Mouse (Mus musculus) embryonic facial prominence, embryonic 10.5 days (tissue): ENCODE results near the gene Gm45808. TPM values are rescaled to one million over a fixed set of nuclear protein-coding genes. Genes with fewer than 3 reads are reported as not detected.
A peak's percentile ranks its signal among the peaks of the same experiment; 100 is the strongest.
"Not testable (repeated sequence)": the region's sequence is repeated elsewhere in the genome, so short reads cannot be mapped to it uniquely, and the experiment has no call there.

Experiments
- DNase-seq: peaks from one replicate; pipeline ENCODE4 v3.0.0-alpha.2; 2017; ENCODE audit warnings: low spot score
- H3K27ac ChIP-seq: fragments of 300-500 bp; sonication (generic); replicated peaks from 2 replicates; pipeline ENCODE4 v1.5.1; 2016; ENCODE audit warnings: mild to moderate bottlenecking
- H3K27me3 ChIP-seq: fragments of 300-500 bp; sonication (generic); replicated peaks from 2 replicates; pipeline ENCODE4 v1.6.1; 2016; ENCODE audit warnings: low read depth, mild to moderate bottlenecking; ENCODE audit not compliant: poor library complexity, severe bottlenecking
- H3K36me3 ChIP-seq: fragments of 300-500 bp; sonication (generic); replicated peaks from 2 replicates; pipeline ENCODE4 v1.6.1; 2016; ENCODE audit warnings: mild to moderate bottlenecking, moderate library complexity
- H3K4me1 ChIP-seq: fragments of 300-500 bp; sonication (generic); 2 replicates; pipeline ENCODE4 v1.6.1; 2016
- H3K4me3 ChIP-seq: fragments of 300-500 bp; sonication (generic); 2 replicates; pipeline ENCODE4 v1.5.1; 2016; ENCODE audit warnings: mild to moderate bottlenecking, moderate library complexity
- H3K9me3 ChIP-seq: fragments of 300-500 bp; sonication (generic); 2 replicates; pipeline ENCODE4 v1.6.1; 2016; ENCODE audit warnings: mild to moderate bottlenecking
- WGBS: fragments of 180-500 bp; shearing (Covaris S2); methylation state at CpG from one replicate; pipeline ENCODE4 v1.1.7; 2016; 5-methylcytosine and 5-hydroxymethylcytosine counted together
- polyA plus RNA-seq: library from polyadenylated mRNA; unstranded; fragments of >200 nt; fragmentation: Nextera tagmentation; extraction: Ambion mirVana; gene quantifications from 2 replicates; pipeline ENCODE4 v1.2.1, GENCODE M21; 2016

Gene Gm45808
- polyA plus RNA-seq, 1 experiment from 2014 or later = not detected

GRCm38 (mm10) chr7:45480310-45480709, 6.3 kb downstream of the Gm45808 start:
- not testable (repeated sequence) for H3K4me1 ChIP-seq, DNase-seq, H3K27me3 ChIP-seq, H3K27ac ChIP-seq, H3K4me3 ChIP-seq, H3K9me3 ChIP-seq
- H3K36me3 ChIP-seq = peaks cover 11% of the 10 kb centered on the region
- WGBS = 72% methylated on average over 4 of the region's 4 CpGs

GRCm38 (mm10) chr7:45478774-45479173, 7.8 kb downstream of the Gm45808 start:
- no peak overlapping the region for H3K27ac ChIP-seq
- H3K9me3 ChIP-seq = no peaks in the 10 kb centered on the region
- no peak for DNase-seq
- H3K4me1 ChIP-seq = 0 out of 2 replicates have a peak, but pooled peaks cover 6% of the 10 kb centered on the region
- no peaks in the 10 kb centered on the region for H3K27me3 ChIP-seq
- peaks cover 9% of the 10 kb centered on the region for H3K36me3 ChIP-seq
- WGBS = 94% methylated on average over 7 of the region's 7 CpGs
- no peak overlapping the region for H3K4me3 ChIP-seq

- no peaks in the 10 kb centered on the region for H3K9me3 ChIP-seq
- WGBS = 17% methylated on average over 3 of the region's 3 CpGs
- peak; percentile 55 for DNase-seq
- no peak overlapping the region for H3K27ac ChIP-seq
- H3K36me3 ChIP-seq = peaks cover 11% of the 10 kb centered on the region
- H3K4me1 ChIP-seq = 0 out of 2 replicates have a peak, but pooled peaks cover 6% of the 10 kb centered on the region
- H3K4me3 ChIP-seq = no peak overlapping the region
- no peaks in the 10 kb centered on the region for H3K27me3 ChIP-seq
Observed at GRCm38 (mm10) chr7:45477003-45477402, 9.6 kb downstream of the Gm45808 start.

GRCm38 (mm10) chr7:45476453-45476852, 10.2 kb downstream of the Gm45808 start:
- Histone ChIP-seq H3K4me1 (0 out of 2 replicates have a peak, but pooled peaks cover 6% of the 10 kb centered on the region), H3K36me3 (peaks cover 11% of the 10 kb centered on the region), H3K27me3 (no peaks in the 10 kb centered on the region), H3K4me3 (no peak overlapping the region), H3K27ac (no peak overlapping the region), H3K9me3 (no peaks in the 10 kb centered on the region)
- DNase-seq = no peak
- WGBS = 72% methylated on average over 1 of the region's 1 CpGs

GRCm38 (mm10) chr7:45475291-45475969, 11.2 kb downstream of the Gm45808 start:
- no peaks in the 10 kb centered on the region for H3K9me3 ChIP-seq

GRCm38 (mm10) chr7:45470869-45471268, 15.7 kb downstream of the Gm45808 start:
- Histone ChIP-seq H3K4me1 (peaks cover 18% of the 10 kb centered on the region), H3K36me3 (0 out of 2 replicates have a peak, but pooled peaks cover 3% of the 10 kb centered on the region), H3K9me3 (no peaks in the 10 kb centered on the region), H3K27ac (no peak overlapping the region), H3K27me3 (no peaks in the 10 kb centered on the region), H3K4me3 (no peak overlapping the region)
- peak; percentile 64 for DNase-seq
- 14% methylated on average over 3 of the region's 3 CpGs for WGBS

More at GRCm38 (mm10) chr7:45475291-45475969, 11.2 kb downstream of the Gm45808 start:
- WGBS = 71% methylated on average over 16 of the region's 16 CpGs
- Histone ChIP-seq H3K27ac (peak overlapping the region; percentile 57; the same call in 1 of the 2 replicates), H3K4me3 (peak overlapping the region; percentile 40; the same call in 1 of the 2 replicates), H3K4me1 (0 out of 2 replicates have a peak, but pooled peaks cover 6% of the 10 kb centered on the region), H3K36me3 (peaks cover 11% of the 10 kb centered on the region), H3K27me3 (no peaks in the 10 kb centered on the region)
- no peak for DNase-seq

- peaks cover 21% of the 10 kb centered on the region for H3K4me1 ChIP-seq
- 31% methylated on average over 7 of the region's 7 CpGs for WGBS
- no peaks in the 10 kb centered on the region for H3K27me3 ChIP-seq
- no peak for DNase-seq
- H3K27ac ChIP-seq = peak overlapping the region; percentile 91
- H3K4me3 ChIP-seq = peak overlapping the region; percentile 86
- H3K36me3 ChIP-seq = peaks cover 36% of the 10 kb centered on the region
- H3K9me3 ChIP-seq = no peaks in the 10 kb centered on the region
Observed at GRCm38 (mm10) chr7:45467090-45467670, 19.4 kb downstream of the Gm45808 start.

- Histone ChIP-seq H3K4me3 (peak within 1 kb of the TSS; percentile 86), H3K4me1 (peaks cover 26% of the 10 kb centered on the region), H3K9me3 (no peaks in the 10 kb centered on the region), H3K27me3 (no peaks in the 10 kb centered on the region), H3K36me3 (peaks cover 42% of the 10 kb centered on the region), H3K27ac (peak within 1 kb of the TSS; percentile 91)
- WGBS = under 1% methylated on average over 58 of the region's 58 CpGs
- DNase-seq = peak; percentile 97
Observed at GRCm38 (mm10) chr7:45466283-45467089, 20.1 kb downstream of the Gm45808 start, which contains the start of gene Bax. Bax (minus strand) TSS chr7:45466898.

GRCm38 (mm10) chr7:45465549-45465948, 21.1 kb downstream of the Gm45808 start:
- Histone ChIP-seq H3K4me1 (peaks cover 35% of the 10 kb centered on the region), H3K27ac (peak overlapping the region; percentile 91; the same call in 1 of the 2 replicates), H3K36me3 (peaks cover 52% of the 10 kb centered on the region), H3K9me3 (no peaks in the 10 kb centered on the region), H3K27me3 (no peaks in the 10 kb centered on the region), H3K4me3 (peak overlapping the region; percentile 86)
- no peak for DNase-seq
- 84% methylated on average over 9 of the region's 9 CpGs for WGBS

GRCm38 (mm10) chr7:45465112-45465511, 21.5 kb downstream of the Gm45808 start:
- no peak overlapping the region for H3K27ac ChIP-seq
- H3K4me3 ChIP-seq = peak overlapping the region; percentile 86; the same call in 1 of the 2 replicates
- WGBS = 96% methylated on average over 12 of the region's 12 CpGs

GRCm38 (mm10) chr7:45463987-45464778, 22.4 kb downstream of the Gm45808 start:
- no peak for DNase-seq
- 96% methylated on average over 7 of the region's 7 CpGs for WGBS
- peaks cover 54% of the 10 kb centered on the region for H3K36me3 ChIP-seq
- H3K27ac ChIP-seq = no peak overlapping the region
- H3K4me3 ChIP-seq = no peak overlapping the region
- H3K27me3 ChIP-seq = no peaks in the 10 kb centered on the region
- H3K9me3 ChIP-seq = no peaks in the 10 kb centered on the region
- H3K4me1 ChIP-seq = peaks cover 43% of the 10 kb centered on the region

More at GRCm38 (mm10) chr7:45465112-45465511, 21.5 kb downstream of the Gm45808 start:
- no peak for DNase-seq
- Histone ChIP-seq H3K4me1 (peaks cover 40% of the 10 kb centered on the region), H3K27me3 (no peaks in the 10 kb centered on the region), H3K9me3 (no peaks in the 10 kb centered on the region), H3K36me3 (peaks cover 54% of the 10 kb centered on the region)
